Mouse (Mus musculus) left cerebral cortex, postnatal 36 days (tissue): ENCODE results near the gene Trim31. TPM values are rescaled to one million over a fixed set of nuclear protein-coding genes. Genes with fewer than 3 reads are reported as not detected.

ENCODE experiments used
- DNase-seq, 2 experiments: peaks; one replicate each; pipeline ENCODE4 v3.0.0; 2021 to 2022; ENCODE audit warnings: low spot score in 2 of 2, mixed read lengths in 1 of 2
- intact Hi-C: fragments of 180-260 bp; cut with DNase I; formaldehyde crosslinking; loops from one replicate; pipeline ENCODE4 v1.15.1; 2025
- total RNA-seq, 2 experiments: library from RNA; stranded (reverse); gene quantifications; 2 replicates each; pipeline ENCODE4 v1.2.3; 2021

Gene Trim31
- total RNA-seq, 2 experiments from 2014 or later: not detected

DNA sequence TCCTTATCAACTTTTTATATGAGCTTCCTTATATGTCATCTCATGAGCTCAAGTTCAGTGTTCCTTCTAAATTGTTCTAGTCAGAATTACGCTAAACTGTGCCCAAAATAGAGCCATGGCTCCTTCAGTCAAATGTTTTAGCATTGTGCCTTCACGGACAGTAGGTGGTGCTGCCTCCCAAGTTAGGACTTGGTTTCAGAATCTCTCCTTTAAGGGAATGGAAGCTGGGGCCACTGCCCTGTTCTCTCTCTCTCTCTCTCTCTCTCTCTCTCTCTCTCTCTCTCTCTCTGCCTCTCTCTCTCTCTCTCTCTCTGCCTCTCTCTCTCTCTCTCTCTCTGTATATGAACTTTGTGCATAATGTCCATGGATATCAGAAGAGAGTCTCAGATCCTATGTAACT, 5.6 kb upstream of the Trim31 start:
- intact Hi-C loops: loop anchor here (5.0 kb wide), 1 partner anchor 310 kb away; the partner anchor contains the start of gene Olfr94
- peak in 1 of 2 experiments; percentile 27 for DNase-seq

DNA sequence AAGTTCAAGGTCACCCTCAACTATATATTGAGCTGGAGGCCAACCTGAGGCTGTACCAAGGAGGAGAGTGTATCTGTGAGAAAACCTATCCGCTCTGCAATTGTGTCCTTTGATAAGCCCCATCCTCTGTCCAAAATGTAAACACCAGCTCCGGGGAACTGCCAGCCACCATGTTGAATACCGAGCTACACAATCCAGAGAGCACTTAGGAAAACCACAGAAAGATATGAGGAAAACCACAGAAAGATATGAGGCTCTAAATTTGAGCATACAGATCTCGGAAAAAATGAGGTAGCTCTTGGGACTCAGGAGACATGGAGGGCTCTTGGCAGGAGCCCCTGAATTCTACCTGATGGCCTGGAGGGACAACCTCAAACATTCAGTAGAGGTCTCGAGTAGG, 4.5 kb upstream of the Trim31 start:
- DNase-seq: no peak
- intact Hi-C loops: loop anchor here (5.0 kb wide), 1 partner anchor 309 kb away; the partner anchor contains the start of gene Olfr94

DNA sequence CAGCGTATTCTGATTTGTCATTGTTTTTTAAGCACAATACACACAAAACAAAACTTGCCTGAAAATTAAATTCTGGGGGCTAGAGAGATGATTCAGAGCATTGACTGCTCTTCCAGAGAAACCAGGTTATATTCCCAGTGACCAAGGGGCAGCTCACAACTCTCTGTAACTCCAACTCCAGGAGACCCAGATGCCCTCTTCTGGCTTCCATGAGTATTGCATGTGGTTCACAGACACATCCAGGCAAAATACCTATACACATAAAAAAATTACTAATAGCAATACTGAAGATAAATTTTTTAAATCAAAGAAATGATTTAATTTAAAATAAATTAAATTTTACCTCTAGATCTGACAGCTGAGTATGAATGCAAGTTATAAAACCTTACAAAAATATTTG, 1.3 kb upstream of the Trim31 start:
- no peak for DNase-seq
- intact Hi-C loops: no loop called here

DNA sequence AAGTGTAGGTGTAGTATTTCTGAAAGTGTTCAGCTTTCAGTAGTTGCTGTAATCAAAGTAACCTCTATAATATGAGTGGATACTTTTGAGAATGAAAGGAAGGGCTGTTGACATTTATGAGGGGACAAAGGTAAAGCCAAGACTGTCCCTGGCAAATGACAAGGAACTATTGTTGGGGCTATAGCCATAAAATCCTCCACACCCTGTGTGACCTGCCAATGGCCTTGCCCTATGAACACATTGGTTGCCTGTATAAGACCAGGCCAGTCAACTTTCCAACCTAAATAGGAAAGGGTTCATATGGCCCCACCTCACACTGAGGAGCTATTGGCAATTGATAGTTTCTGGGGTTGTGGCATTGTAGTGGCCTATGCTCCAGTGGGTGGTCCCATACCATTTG, 853 bp upstream of the Trim31 start:
- no peak for DNase-seq
- intact Hi-C loops: no loop called here

DNA sequence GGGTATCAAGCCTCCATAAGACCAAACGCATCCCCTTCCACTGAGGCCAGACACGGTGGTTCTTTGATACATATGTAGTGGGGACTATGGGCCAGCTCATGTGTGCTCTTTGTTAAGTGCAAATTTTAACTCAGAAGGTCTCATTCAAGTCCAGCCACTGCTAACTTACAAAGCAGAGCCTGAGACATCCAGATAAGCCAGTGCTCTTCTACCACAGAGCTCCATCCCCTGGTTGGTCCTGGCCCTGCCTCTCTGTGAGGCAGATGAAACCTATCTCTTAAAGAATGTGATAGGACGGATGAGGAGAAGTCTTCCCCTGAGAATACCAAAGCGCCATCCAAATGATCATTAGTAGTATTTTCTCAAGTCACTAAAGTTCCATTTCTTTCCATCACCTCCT, 1.5 kb downstream of the Trim31 start:
- no peak for DNase-seq
- intact Hi-C loops: no loop called here

DNA sequence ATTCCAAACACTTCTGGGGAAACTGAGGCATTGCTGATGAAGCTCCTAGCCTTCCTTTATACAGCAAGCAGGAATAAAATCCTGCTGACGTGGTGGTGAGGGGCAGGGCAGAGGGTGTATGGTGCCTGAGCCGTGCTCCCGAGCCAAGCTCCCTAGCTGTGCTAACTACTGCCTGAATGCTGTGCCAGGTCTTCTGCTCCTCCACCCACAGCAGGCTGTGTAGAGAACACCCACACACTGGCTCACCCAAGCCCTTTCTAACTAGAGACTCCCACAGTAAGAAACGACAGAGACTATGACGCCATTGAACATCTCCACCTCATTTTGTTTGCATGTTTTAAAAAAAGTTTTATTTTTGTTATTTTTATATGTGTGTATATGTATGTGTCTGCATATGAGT, 2.1 kb downstream of the Trim31 start:
- intact Hi-C loops: no loop called here
- DNase-seq: peak; percentile 6 to 42

DNA sequence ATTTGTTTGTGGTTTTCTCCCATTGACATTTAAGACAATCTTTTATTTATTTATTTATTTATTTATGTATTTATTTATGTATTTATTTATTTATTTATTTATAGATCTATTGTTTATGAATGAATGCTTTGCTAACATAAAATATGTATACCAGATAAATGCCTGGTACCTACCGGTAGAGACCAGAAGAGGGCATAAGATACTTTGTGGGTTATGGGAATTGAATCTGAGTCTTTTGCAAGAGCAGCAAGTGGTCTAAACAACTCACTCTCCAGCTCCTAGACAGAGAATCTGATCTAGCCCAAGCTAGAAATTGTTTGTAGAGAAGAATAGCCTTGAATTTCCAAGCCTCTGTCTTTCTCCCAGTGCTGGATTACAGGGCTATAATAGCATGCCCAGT, 2.8 kb downstream of the Trim31 start:
- intact Hi-C loops: no loop called here
- DNase-seq: no peak

DNA sequence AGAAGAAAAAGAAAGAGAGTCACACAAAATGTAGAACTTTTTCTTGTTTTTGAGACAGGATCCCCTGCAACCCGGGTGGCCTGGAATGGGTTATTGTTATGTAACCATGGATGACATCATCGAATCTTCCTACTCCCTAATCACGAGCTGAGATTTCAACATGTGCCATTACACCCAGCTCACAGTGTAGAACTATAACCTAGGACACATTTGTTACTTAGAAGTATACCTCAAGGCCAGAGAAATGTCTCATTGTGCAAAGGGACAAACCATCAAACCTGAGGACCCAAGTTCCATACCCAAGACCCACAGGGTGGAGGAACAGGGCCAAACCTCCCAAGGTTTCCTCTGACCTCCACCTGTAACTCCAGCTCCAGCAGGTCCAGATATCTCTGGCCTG, 5.7 kb downstream of the Trim31 start:
- intact Hi-C loops: no loop called here
- no peak for DNase-seq

DNA sequence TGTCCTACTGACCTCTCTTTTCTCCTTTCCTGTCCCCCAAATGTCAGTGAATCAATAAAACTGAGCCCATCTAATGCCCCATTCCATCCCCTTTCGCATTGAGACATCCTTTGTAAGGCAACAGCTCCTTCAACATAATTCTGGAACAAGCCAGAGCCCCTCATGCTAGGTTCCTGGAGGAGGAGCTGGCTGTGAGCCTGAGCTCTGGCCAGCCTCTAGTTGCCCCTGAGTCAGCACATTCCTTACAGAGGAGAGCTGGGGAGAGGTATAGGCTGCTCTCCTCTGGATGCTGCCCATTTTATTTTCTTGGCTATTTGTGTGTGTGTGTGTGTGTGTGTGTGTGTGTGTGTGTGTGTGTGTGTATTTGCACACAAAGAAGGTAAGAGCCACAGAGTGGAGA, 10.3 kb downstream of the Trim31 start:
- intact Hi-C loops: no loop called here

DNA sequence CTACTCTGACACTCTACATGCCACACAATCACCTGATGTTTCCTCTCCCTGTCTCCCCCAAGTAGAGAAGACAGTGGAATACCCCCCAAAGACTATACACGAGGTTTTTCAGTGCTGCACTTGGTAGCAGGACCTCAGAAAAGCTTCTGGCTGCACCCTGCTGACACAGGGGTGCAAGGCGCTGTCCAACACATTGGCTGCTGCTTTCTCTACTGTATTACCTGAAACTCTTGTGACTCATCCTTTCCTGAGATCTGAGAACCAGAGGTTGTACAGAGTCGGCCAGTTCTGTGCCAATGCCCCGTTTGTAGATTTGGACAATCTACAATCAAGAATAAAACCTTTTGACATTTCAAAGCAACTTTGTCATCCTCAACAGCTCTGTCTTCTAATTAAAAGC, 11.9 kb downstream of the Trim31 start:
- intact Hi-C loops: no loop called here
- no peak for DNase-seq

More for the DNA sequence above, 10.3 kb downstream of the Trim31 start:
- DNase-seq: no peak

DNA sequence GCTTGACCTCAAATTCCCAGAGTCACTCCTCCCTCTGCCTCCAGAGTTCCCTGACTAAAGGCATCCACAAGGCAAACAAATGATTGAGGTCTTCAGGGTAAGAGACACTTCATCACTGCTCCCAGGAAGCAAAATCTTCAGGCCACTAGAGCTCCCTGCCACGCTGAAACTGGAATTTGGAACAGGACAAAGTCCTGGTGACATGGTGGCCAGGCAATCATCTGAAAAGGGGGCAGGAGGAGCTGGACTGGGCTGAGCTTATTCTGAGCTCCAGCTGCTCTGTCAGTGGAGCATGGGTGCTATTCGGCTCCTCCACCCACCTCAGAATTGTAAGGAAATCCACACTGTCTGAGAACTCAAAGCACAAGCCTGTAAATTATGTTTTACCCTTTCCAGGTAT, 14.1 kb downstream of the Trim31 start:
- no peak for DNase-seq
- intact Hi-C loops: no loop called here

DNA sequence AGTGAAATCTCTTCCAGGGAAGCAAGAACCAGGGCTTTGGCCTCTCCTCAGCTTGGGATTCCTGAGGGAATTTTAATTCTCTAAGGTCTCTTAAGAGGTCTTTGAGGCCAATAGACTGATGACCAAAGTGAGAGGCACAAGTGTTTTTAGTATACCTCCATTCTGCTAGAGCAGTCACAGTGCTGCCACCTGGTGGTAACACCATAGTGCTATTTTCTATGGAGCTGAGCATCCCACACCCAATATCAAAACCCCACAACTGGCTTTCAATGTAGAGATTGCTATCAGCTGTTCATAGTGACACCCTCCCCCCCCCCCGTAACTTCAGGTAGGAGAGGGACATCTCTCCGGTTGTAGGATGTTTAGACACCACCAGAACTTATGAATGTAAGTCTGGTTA, 16.2 kb downstream of the Trim31 start:
- peak; percentile 51 to 67 for DNase-seq
- intact Hi-C loops: no loop called here

DNA sequence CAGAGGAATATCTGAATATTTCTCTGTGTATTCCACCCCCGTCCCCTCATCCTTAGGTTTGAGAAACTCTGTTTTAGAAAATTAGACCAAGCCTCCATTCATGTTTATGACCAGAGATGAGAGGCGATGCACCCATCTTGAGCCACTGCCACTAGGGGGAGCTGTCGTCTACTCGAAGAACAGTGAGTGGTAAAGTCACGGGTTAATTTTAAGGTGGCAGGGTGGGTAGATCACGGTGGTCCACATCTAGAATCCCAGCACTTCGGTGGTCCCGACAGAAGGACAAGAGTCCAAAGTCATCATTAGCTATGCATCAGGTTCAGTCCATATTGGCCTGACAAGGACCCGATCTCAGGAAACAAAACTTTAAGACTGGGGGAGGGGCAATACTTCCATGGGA, 17.2 kb downstream of the Trim31 start:
- intact Hi-C loops: loop anchor here (5.0 kb wide), 2 partner anchors 132 to 287 kb away; partner anchors contain the start of genes Gabbr1 and Olfr94
- peak; percentile 32 to 49 for DNase-seq

DNA sequence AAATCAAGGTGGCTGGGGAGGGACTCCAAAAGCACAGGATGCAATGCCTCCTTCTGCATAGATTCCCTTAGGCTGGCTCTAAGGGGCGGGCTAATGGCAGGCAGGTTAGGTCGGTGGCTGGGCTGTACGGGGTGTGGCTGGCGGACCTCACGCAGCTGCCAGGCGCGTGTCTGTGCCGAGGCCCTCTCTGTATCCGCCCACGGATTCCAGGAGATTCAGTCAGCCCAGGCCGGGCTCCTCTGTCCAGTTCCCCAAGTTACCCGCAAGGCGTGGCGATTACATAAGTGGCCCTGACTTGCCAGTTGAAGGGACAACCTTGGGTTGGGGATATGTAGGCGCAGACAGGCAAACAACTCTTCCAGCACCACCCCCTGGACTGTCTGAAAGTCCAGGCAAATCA, 22.3 kb downstream of the Trim31 start:
- no peak for DNase-seq
- intact Hi-C loops: no loop called here

DNA sequence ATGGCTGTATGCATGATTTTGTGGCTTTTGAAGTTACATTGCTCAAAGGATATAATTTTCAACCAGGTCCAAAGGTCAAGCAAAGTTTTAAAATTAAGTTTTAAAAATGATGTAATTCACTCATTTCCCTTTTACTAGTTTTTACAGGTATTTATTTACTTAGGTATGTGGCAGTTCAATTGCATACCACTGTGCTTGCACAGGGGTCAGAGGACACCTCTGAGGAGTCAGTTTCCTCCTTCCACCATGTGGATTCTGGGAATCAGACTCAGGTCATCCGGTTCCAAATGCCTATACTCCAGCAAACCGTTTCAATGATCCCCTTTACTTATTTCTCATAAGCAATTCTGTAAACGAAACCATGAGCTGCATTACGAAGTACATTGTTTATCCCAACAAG, 24.8 kb downstream of the Trim31 start:
- no peak for DNase-seq
- intact Hi-C loops: no loop called here

DNA sequence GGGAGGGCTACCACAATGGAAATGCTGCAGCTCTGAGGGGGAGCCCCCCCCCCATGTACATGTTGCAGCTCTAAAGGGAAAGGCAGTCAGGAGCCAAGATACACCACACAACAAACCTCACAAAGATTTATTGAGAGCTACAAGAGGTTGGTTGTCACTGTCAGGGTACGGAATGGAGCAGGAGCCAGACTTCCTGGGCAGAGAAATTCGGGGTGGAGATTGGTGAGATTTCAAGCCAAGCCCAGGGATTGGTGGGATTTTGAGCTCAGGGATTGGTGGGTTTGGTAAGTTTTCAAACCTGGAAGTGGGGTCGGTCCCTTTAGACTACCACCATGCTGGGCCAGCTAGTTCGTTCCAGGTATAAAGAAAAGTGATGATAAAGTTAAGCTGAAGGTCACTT, 25.6 kb downstream of the Trim31 start:
- intact Hi-C loops: no loop called here

DNA sequence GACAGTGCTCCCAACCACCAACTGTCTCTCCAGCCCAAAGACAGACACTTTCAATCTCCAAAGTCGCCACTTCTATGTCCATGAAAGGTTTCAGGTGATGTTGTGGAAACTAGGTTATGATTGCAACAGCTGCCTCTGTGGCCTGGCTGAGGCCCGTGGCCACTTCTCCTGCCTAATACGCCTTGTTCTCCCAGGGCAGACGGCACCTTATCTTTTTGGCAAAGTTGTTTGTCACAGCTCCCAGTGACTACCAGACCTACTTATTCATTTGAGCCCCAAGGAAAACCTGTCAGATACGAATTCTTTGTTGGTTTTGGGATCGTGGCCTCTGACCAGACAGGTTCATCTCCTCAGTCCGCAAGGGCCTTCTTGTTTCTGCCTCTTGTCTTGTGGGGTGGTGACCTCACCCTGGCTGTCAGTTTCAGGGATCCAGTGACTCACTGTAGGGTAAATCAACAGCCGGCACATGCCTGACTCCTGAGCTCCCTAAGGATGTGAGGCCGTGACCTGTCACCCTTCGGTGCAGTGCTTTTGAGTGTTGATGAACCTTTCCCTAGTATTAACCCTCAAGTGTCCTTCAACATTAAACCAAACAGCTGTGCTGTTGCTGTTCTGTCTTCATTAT, 29.7 kb downstream of the Trim31 start:
- DNase-seq: no peak
- intact Hi-C loops: no loop called here

More for the DNA sequence above, 25.6 kb downstream of the Trim31 start:
- DNase-seq: no peak

DNA sequence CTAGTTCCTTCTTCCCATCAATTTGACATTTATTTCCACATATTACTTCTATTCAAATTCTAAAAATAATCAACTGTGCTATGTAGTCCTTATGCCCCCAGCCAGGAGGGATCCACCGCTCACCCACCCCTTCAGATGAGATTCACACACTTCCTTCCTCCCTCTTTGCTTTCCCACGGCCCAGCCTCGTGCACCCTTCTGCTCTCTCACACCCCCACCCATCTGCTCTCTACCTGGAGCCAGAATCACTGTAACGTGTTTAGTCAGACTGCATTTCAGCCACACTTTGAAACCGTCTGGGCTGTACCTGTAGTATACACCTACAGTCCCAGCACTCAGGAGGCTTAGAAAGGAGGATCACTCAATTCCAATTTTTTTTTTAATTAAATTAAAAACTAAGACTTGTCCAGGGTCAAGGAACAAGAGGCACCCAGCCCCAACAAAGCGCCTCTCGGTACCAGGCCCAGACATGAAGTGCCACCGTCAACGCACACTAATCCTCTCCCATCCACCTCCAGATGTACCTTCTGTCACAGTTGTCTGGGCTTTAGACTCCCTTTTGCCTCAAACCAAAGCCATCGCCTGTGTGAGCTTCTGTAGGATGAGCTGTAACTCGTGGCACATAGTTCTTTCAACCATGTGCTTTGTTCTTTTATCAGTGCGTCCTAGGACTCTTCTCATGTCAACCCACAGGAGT, 31.5 kb downstream of the Trim31 start:
- DNase-seq: peak; percentile 25 to 32
- intact Hi-C loops: no loop called here

DNA sequence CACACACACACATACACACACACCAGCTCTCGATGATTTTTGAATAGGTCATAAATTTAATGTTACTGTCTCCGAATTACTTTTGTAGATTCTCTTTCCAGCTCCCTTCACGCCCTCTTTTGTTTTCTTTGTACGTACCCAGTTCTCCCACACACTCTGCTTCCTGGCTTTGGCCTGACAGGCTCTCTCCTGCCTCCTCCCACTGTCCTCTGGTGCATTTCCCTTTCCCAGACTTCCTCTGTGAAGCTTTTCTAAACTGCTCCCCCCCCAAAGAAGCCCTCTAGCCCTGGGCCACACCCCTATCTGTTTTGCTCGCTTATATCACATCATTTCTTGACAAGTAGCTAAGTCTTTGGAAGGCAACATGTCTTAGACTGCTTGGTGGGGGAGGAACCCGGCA, 32.3 kb downstream of the Trim31 start:
- intact Hi-C loops: no loop called here

DNA sequence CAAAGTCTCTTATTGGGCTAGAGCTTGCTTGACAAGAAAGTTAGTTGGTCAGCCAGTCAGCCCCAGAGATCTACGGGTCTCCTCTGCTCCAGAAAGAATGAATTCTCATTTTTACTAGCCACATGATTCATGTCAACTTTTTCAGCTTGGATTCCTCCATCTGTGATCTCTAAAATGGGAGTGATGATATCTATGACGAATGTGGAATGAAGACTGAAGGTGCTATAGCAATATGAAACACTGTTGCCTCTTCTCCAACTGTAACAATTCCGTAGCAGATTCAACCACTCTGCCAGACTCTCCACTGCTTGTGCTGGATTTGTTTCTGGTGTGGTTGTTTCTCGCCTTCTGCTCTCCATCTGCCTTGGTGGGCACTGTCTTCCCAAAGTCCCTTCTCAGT, 33.2 kb downstream of the Trim31 start:
- intact Hi-C loops: no loop called here
- peak in 1 of 2 experiments; percentile 10 for DNase-seq

More for the DNA sequence above, 32.3 kb downstream of the Trim31 start:
- DNase-seq: no peak

DNA sequence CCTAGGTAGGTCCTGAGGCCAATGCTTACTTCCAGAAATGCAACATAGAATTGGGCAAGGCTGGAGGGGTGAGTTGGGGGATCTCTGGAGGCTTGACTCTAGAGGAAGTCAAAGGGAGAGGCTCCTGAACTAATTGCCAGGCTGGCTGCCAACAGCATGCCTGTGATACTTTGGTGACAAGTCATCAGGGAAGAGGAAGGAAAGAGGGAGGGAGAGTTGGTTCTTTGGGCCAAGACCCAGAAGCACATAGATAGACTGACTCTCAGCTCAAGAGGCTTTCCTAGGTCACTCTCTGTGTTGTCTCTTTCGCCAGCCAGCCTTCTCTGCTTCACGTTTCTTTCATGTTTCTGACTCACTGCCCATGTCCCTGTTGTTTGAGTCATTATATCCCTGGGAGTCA, 33.9 kb downstream of the Trim31 start:
- DNase-seq: no peak
- intact Hi-C loops: no loop called here
